Mouse (Mus musculus) heart, embryonic 15.5 days (tissue): ENCODE results near the gene Gpr45. TPM values are rescaled to one million over a fixed set of nuclear protein-coding genes. Genes with fewer than 3 reads are reported as not detected.

ENCODE experiments used
- microRNA-seq: library from miRNA; unstranded; fragments of <30 nt; microRNA quantifications from one replicate; pipeline ENCODE4, GENCODE M21; 2016
- polyA plus RNA-seq: library from polyadenylated mRNA; unstranded; fragments of >200 nt; fragmentation: Nextera tagmentation; extraction: Ambion mirVana; gene quantifications from 2 replicates; pipeline ENCODE4 v1.2.1, GENCODE M21; 2015

The Gpr45 gene
- polyA plus RNA-seq, 1 experiment from 2014 or later = 1.0 TPM

Small RNAs within 50 kb of the gene (microRNA-seq; reads per million reads assigned to microRNA genes)
- gene Gm24001 = not detected

Other genes starting within 250 kb of the Gpr45 start
- gene Mrps9, start 101.6 kb upstream of the Gpr45 start, polyA plus RNA-seq = 59.6 and 62.0 TPM in 2 replicates
- gene Tgfbrap1, start 145.8 kb downstream of the Gpr45 start, polyA plus RNA-seq = 6.2 and 7.4 TPM in 2 replicates
- gene AI597479, start 145.8 kb downstream of the Gpr45 start, polyA plus RNA-seq = 20.0 and 22.6 TPM in 2 replicates
- 298 and 363 TPM in 2 replicates for gene Fhl2, start 244.1 kb downstream of the Gpr45 start, polyA plus RNA-seq